Mouse (Mus musculus) heart, adult 2 months (tissue): Measurements from ENCODE around the gene Rpl29.

Experiments used
- CTCF ChIP-seq: fragments of 200-600 bp; IDR thresholded peaks from 2 replicates; pipeline ENCODE4 v1.8.1; 2022; ENCODE audit warnings: antibody characterized with exemption, mild to moderate bottlenecking, moderate library complexity
- EP300 ChIP-seq: fragments of 200-500 bp; IDR thresholded peaks from 2 replicates; pipeline ENCODE4 v1.6.1; 2011; ENCODE audit warnings: low read depth, low read length, control low read depth; ENCODE audit not compliant: insufficient read depth

DNA sequence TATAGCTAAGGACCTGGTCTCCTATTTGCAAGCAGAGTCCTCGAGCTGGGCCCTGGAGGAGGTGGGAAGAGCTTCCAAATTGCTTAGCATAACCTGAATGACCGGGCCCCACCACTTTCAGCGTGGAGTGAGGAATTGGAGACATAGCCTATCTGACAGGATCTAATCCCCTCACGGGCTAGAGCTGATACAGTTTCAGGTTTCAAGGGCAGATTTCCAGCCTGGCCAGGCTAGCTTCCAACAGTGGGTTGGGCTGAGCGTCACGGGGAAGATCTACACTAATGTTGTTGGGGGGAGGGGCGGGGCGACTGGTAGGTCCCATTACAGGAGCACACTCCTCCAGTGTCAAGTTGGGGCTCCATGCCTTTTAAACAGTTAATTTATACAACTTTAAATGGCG, 21.4 kb downstream of the Rpl29 start:
- no peak for TF ChIP-seq CTCF
- TF ChIP-seq EP300: no peak
